Mouse (Mus musculus): ENCODE results near the gene Ribc2.
A peak's percentile ranks its signal among the peaks of the same experiment; 100 is the strongest.

The Ribc2 gene

GRCm38 (mm10) chr15:85131275-85132192 lies at the start of gene Ribc2, which contains the start of gene Smc1b:
Gene Ribc2 (plus strand): TSS chr15:85132078.
Gene Smc1b (minus strand): TSS chr15:85131964.
- peak; percentile 18 for DNase-seq

DNA sequence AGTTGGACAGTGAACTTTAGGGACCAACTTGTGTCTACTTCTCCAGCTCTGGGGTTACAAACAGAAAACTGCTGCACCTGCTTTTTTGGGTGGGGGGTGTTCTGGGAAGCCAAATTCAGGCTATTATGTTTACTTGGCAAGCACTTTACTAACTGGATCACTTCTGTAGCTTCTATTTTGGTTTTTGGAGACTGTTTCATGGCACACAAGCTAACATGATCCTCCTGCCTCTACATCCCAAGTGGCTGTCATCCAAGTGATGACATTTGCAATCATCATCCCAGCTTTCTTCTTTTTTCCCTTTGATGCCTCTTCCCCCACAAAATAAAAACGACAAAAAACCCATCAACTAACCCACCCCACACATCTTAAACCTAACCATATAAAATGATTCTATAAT lies 46.2 kb upstream of the Ribc2 start:
- DNase-seq = no peak

GRCm38 (mm10) chr15:85132193-85132520 lies 279 bp downstream of the Ribc2 start:
- no peak for DNase-seq

DNA sequence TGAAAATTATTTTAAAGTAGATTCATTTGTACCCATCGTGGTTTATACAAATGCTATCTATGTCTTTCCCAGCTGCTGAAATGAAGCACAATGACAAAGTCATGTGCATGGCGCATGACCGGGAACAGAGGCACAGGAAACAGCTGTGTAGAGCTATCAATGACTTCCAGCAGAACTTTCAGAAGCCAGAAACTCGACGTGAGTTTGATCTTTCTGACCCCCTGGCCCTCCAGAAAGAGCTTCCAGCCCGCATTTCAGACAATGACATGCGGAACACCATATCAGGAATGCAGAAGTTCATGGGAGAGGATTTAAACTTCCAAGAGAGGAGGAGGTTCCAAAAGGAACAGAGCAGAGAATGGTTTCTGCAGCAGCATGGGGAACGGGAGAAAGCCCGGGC lies 3.3 kb downstream of the Ribc2 start:
- no peak for DNase-seq

- DNase-seq = no peak
These were observed 9.4 kb downstream of the Ribc2 start for GRCm38 (mm10) chr15:85141290-85141689.

- no peak for DNase-seq
These were observed 10.6 kb downstream of the Ribc2 start for GRCm38 (mm10) chr15:85142441-85142840.

DNA sequence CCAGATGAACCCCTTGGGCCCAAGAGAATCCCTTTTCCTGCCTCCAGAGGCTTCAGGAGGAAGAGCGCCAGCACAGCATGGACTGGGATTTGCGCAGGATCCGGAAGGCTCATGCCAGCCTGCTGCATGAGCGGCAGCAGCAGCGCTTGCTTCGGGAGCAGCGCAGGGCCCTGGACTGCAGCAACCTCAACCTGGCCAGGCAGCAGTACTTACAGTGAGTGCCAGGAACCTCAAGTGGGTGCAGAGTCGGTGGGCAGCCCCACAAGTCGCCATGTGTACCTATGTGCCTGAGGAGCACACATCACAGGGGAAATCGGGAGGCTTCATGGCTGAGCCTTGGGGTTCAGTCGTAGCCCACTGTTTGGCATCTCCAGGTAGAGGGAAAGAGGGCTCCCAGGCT lies 11.3 kb downstream of the Ribc2 start:
- no peak for DNase-seq

GRCm38 (mm10) chr15:85143747-85144146 lies 11.9 kb downstream of the Ribc2 start:
- no peak for DNase-seq

DNA sequence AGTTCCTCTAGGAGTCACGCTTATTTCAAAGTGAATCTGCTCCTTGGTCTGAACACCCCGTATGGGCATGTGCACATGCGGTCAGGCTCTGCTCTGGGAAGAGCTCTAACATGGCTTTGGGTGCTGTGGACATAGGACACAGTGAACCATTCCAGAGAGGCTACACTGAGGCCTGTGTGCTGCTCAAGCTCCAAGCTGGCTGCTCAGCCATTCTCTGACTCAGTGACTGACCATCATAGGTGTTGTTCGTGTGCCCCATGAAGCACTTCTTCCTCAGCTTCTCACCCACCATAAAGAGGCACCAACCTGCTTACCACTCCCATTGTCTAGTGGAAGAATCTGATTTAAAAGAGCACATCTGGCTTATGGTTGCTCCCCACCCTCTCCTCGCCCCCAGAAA lies 12.4 kb downstream of the Ribc2 start:
- no peak for DNase-seq

DNA sequence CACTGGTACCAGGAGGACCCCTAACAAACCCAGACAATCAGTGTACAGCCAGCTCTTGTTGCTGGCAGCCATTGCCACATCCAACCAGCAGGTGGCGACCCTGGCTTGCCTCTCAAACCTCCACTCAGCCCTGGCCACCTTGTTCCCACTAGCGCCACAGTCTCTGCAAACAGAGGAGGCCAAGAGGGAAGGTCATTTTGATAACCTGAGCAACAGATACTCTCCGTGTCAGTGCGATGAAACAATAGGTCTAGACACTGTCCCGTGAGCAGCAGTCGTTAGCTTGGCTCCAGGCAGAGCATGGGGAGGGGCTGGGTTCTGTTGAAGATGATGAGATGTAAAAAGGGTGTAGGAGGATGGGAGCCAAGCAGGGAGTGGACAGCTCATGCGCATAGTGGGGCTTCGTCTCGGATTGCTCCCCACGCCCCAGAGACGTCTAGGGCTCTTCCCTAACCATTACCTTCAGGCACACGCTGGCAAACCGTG lies 19.6 kb downstream of the Ribc2 start:
- peak; percentile 28 for DNase-seq

DNA sequence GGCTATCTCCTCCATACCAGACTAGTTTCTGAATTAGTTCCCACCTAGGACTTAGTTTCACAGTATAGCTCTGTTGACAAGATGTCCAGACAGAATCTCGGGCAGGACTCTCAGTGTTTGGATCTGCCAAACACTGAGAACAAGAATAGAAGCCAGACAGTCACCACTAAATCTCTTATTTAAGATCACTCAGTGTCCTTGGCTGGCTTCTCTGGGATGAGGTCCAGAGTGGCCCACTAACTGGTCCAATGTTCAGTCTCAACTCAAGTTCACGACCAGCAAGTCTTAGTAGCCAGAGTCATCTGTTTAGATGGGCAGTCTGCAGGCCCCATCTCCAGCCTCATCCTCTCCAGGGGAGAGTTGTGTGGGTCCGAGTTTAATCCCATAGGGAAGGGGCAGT lies 20.7 kb downstream of the Ribc2 start:
- peak; percentile 45 for DNase-seq

- DNase-seq = peak; percentile 15
These were observed 22.2 kb downstream of the Ribc2 start for GRCm38 (mm10) chr15:85154091-85154490.

GRCm38 (mm10) chr15:85156198-85156597 lies 24.3 kb downstream of the Ribc2 start:
- no peak for DNase-seq

GRCm38 (mm10) chr15:85161416-85161815 lies 29.5 kb downstream of the Ribc2 start:
- DNase-seq = no peak

GRCm38 (mm10) chr15:85162693-85163663 lies 31.1 kb downstream of the Ribc2 start:
- peak; percentile 23 for DNase-seq

DNA sequence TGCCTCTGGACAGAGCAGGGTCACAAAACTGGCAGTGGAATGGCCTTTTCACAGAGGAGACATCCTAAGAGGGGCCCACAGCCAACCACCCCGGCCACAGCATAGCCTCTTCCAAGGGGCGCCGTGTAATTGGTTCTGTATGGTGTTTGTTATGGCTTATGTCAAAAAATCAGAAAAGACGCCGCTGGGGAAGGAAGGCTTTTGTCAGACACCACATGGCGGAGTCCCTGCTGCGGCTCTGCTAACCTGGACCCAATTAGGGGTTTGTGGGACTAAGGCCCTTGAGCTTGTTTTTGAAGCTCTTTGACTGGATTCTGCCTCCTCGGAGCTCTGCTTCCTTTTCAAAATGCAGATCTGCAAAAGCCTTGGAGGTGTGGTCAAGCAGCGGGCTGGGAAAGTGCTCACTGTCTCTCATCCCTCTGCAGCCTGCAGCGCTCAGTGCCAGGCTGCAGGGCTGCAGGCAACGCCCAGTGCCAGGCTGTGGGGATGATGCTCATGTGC lies 34.6 kb downstream of the Ribc2 start:
- no peak for DNase-seq

GRCm38 (mm10) chr15:85167086-85167679 lies 35.3 kb downstream of the Ribc2 start:
- no peak for DNase-seq

GRCm38 (mm10) chr15:85172054-85172453 lies 40.2 kb downstream of the Ribc2 start:
- no peak for DNase-seq

DNA sequence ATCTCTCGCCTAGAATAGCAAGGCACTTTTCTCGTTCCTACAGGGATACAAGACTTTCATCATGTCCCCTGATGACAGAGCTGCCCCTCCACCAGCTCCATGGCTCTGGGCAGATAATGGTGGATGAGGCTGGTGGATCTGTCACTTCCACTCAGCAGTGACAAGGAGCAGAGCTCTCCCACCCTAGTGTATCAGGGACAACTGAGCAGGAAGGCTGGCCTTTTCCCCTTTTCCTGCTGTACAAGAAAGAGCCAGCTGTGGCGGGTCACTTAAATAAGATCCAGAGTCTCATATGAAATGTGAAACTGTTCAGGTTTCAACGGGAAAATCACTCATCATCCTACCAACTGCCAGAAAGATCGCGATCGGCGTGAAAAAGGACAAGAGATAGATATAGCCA lies 41.5 kb downstream of the Ribc2 start:
- DNase-seq = no peak

GRCm38 (mm10) chr15:85174060-85174459 lies 42.2 kb downstream of the Ribc2 start:
- DNase-seq = no peak

DNA sequence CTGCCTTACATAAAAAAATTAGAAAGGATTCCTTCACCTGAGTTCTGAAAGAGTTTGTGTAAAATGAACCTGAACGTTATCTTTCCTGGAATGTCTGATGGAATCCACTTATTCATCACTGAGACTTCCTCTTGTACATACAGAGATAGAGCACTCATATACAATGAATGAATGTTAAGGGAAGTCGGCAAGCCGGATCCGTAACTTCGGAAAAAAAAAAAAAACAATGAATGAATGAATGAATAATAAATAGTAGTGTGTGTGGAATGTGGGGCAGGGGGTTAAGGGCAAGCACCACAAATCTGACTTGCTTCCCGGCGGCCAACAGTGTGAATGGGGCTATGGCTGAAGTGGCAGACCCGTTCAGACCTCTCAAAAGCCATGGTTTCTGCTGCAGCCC lies 45.7 kb downstream of the Ribc2 start:
- DNase-seq = no peak

DNA sequence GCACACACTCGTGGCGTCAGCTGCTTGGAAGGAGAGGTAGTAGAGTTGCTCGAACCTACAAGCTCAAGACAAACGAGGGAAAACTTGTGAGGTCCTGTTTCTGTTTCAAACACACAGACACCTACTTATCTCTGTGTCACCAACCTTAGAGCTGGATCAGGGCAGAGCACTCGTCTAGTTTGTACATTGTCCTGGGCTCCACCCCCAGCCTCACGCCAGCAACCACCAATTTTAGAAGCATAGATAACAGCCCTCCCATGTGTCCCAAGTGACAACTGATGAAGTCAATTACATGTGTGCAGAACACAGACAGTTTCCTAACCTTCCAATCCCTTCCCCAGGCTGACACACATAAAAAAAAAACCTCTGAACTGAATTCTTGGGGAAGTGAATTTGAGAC lies 46.3 kb downstream of the Ribc2 start:
- DNase-seq = no peak

All from kidney, adult 11 months (tissue).